Mouse (Mus musculus) olfactory bulb, adult 2 months (tissue): ENCODE measurements at regions not wholly inside any gene's neighbourhood (a gene's known extent, or its start where the extent isn't known, plus 50 kb on each side); places are given as distances from the start of the nearest gene placed in this dataset.

Experiments used
- CTCF ChIP-seq: fragments of 200-500 bp; IDR thresholded peaks from 2 replicates; pipeline ENCODE4 v1.5.1; 2012; ENCODE audit warnings: low read depth, mild to moderate bottlenecking, low read length, moderate library complexity; ENCODE audit not compliant: insufficient read depth
- POLR2A ChIP-seq: fragments of 200-500 bp; IDR thresholded peaks from 2 replicates; pipeline ENCODE4 v1.6.1; 2012; ENCODE audit warnings: mild to moderate bottlenecking, low read depth, low read length, moderate library complexity; ENCODE audit not compliant: insufficient read depth

- no peak for TF ChIP-seq CTCF
- TF ChIP-seq POLR2A = no peak
Measured at GRCm38 (mm10) chr10:70837326-70837725, 181.6 kb upstream of the Phyhipl start.
